Mouse (Mus musculus) erythroblast, adult 5-6 weeks (primary cell): ENCODE results near the gene Napsa. TPM values are rescaled to one million over a fixed set of nuclear protein-coding genes. Genes with fewer than 3 reads are reported as not detected.

Experiments used
- ATAC-seq: replicated peaks from 2 replicates; pipeline ENCODE4 v1.8.0; 2016; ENCODE audit warnings: moderate number of reproducible peaks, mild to moderate bottlenecking, moderate TSS enrichment, inconsistent platforms; ENCODE audit not compliant: poor library complexity, low FRiP score, severe bottlenecking
- total RNA-seq, 2 experiments: library from RNA; stranded (forward) in 1 of 2; stranded (reverse) in 1 of 2; fragments of 150-400 nt in 1 of 2; fragments of 200-764, 138-1000 nt in 1 of 2; gene quantifications; 2 replicates each; pipeline versions ENCODE4 v1.2.3 to v1.2.4; 2015 to 2017; ENCODE audit warnings: low replicate concordance in 2 of 2

Napsa gene
- total RNA-seq, 2 experiments from 2014 or later, result 26.1 to 66.9 TPM

- no peak for ATAC-seq
These were observed 6.8 kb upstream of the Napsa start for GRCm38 (mm10) chr7:44565414-44565813.

- ATAC-seq, result no peak
These were observed 3.4 kb upstream of the Napsa start for GRCm38 (mm10) chr7:44568803-44569202.

GRCm38 (mm10) chr7:44570989-44571388, 1.2 kb upstream of the Napsa start:
- no peak for ATAC-seq

DNA sequence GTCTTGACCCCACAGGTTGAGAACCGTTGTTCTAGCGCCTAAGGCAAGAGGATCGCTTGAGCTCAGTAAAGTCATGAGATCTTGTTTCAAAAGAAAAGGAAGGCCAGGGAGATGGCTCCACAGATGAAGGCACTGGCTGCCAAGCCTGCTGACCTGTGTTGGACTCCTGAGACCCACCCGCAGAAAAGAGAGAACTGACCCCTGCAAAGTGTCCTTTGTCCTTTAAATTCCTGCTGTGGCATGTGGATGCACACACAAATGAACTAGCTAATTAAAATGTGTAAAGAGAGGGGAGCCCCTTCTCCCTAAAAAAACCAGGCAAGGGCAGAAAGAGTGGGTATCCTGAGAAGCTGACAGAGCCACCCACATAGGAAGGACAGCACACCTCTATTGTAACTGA, 369 bp upstream of the Napsa start:
- no peak for ATAC-seq

DNA sequence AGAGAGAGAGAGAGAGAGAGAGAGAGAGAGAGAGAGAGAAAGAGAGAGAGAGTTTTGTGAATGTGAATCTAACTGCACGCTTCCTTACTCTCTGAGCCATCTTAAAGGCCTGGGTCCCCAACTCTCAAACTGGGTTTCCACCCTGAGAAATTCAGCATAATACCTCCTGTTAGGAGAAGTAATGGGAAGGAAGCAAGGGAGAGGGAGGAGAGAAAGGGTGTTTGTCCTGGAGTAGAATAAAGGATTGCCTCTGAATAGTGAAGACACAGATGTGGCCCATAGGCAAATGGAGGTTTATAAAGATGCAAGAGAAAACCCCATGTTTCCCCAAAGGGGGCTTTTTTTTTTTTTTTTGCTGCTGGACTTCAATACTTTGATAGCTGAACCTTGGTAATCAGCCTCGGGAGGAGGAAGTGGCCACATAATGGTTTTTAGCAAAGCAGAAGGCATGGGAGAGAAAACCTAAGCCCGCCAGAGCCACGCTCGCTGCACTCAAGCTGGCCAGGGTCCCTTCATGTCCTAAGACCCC, 840 bp downstream of the Napsa start:
- ATAC-seq, result no peak

GRCm38 (mm10) chr7:44576333-44576844, 4.2 kb downstream of the Napsa start:
- no peak for ATAC-seq

DNA sequence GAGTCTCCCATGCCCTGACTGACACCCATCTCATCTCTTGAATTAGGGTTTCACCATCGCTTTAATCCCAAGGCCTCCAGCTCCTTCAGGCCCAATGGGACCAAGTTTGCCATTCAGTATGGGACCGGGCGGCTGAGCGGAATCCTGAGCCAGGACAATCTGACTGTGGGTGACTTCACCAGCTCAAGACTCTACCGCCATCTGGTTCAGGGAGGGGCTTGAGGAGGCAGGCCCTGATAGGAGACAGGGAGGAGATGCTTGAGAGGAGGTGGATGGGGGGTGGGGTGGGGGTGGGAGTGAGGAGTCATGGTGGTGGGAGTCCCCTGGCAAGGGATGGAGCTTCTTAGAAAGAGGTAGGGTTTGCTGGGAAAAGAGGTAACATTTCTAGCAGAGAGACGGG, 9.5 kb downstream of the Napsa start:
- ATAC-seq, result no peak

DNA sequence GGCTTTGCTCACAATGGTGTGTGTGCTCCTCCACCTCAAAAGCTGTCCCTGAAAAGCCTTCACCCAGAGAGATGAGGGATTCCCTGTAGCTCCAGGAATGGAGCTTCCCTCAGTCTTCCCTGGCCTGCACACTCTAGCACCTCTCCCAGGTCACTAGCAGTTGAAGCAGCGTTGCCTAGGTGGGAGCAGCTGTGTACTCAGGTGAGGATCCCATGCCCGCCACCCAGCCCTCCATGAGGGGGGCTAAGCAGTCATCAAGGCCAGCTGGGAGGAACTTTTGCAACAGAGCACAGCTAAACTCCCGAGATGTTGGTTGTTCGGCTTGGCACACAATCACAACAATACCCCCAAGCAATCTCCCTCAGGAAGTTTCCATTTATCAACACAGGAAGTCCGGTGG, 10.5 kb downstream of the Napsa start:
- no peak for ATAC-seq

DNA sequence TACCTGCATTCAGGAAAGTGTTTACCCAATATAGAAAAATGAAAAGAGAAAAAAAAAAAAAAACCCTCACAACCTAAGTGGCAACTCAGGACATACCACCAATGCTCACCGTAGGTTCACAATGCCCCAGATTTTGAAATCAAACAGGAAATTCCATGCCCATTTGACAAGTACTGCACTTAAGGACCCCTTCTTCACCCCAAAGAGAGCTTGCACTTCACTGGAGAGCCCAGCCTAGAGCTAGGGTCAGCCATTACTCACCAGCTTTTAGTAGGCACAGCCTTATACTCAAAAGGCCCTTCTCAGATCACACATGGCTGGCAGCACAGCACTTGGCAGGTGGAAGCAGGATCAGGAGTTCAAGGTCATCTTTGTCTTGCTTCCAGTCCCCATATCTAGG, 11.0 kb downstream of the Napsa start:
- no peak for ATAC-seq

GRCm38 (mm10) chr7:44584265-44584804, 12.2 kb downstream of the Napsa start:
- no peak for ATAC-seq

- ATAC-seq, result no peak
These were observed 12.7 kb downstream of the Napsa start for GRCm38 (mm10) chr7:44584921-44585320.

- no peak for ATAC-seq
These were observed 13.4 kb downstream of the Napsa start for GRCm38 (mm10) chr7:44585606-44586005.

DNA sequence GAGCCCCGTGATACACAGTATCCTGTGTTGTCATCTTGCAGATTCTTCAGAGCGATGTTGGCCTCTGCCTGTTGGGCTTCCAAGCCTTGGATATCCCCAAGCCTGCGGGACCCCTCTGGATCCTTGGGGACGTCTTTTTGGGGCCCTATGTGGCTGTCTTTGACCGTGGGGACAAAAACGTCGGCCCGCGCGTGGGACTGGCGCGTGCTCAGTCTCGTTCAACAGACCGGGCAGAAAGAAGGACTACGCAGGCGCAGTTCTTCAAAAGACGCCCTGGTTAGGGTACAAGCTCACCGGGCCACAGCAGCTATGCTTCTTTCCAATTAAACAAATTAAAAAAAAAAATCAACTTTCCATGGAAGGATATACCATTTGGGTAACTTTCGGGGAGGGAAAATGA, 14.3 kb downstream of the Napsa start:
- ATAC-seq, result no peak

DNA sequence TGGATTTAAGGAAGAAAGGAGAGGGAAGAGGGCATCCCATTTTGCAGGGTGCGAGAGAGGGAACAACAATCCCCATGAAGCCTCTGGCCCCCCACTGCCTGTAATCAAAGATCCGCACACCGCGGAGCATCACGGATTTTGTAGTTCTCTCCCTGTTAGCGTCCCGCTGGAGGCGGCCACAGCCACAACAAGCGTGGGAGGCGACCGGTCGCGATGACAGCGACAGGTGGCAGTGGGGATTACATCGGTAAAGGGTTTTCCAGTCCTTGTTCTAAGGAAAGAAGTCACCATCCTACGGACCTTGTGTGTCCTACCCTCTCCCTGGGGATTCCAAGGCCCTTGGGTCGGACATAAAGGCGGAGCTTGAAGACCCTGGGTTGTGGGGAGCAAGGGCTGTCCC, 14.8 kb downstream of the Napsa start:
- no peak for ATAC-seq

GRCm38 (mm10) chr7:44587676-44588075, 15.5 kb downstream of the Napsa start:
- ATAC-seq, result no peak

DNA sequence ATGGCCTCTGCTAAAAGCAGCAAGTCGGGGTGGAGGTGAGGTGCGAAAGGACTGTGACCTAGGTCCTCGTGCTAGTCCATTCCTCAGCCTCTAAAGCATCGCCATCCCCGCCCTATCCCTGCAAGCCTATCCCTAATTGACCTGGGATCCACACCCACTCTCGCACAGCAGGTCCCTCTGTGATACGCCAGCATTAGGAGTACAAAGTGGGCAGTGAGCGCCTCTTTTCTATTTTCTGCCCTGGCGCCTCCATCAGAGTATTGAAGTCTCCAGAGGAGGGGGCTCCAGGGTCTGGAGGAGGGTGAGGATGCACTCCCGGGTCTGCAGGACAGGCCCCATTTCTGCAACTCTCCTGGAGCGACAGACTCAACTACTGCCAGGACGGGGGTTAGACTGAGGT, 16.2 kb downstream of the Napsa start:
- no peak for ATAC-seq

GRCm38 (mm10) chr7:44589149-44589548, 17.0 kb downstream of the Napsa start:
- ATAC-seq, result no peak

DNA sequence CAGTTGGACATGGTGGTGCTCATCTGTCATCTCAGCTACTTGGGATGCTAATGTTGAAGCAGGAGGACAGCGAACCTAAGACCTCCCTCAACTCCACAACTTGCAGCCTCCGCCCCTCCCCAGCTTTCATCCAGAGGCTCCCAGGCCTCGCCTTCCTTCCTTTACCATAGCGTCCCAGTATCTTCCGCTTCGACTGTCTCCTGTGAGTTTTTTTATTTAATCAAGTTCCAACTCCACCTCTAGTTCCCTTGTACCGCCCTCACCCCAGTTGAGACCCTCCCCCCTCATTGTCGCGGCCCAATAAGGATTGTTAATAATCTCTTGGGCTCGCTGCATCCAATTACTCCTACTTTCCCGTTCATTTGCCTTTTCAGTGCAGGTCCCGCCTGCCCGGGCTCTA, 17.8 kb downstream of the Napsa start:
- no peak for ATAC-seq

GRCm38 (mm10) chr7:44590402-44591347, 18.5 kb downstream of the Napsa start, which contains the start of gene Kcnc3:
Gene Kcnc3, plus strand, starts transcription at chr7:44590664.
- peak; percentile 52; the same call in 1 of the 2 replicates for ATAC-seq

DNA sequence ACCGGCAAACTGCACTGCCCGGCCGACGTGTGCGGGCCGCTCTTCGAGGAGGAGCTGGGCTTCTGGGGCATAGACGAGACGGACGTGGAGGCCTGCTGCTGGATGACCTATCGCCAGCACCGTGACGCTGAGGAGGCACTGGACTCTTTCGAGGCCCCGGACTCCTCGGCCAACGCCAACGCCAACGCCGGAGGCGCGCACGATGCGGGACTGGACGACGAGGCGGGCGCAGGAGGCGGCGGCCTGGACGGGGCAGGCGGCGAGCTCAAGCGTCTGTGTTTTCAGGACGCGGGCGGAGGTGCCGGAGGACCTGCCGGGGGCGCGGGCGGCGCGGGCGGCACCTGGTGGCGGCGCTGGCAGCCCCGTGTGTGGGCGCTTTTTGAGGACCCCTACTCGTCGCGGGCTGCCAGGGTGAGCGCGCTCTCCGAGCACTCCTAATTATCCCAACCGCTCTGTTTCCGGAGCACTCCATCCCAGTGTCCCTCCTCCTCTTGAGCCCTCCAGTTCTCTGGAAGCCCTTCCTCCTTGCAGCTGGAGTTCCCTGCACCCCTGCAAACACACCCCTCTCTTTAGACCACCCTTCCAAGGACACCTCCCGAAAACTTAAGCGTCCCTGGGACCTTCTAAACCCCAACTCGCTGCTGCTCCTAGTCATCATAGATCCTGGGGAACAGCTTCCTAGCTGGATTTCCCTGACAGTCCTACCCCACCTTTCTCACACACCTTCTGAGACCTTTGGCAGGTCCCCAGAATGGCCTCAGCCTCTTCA, 19.4 kb downstream of the Napsa start:
- ATAC-seq, result no peak
